Mouse (Mus musculus): Measurements from ENCODE around the gene Esp3. TPM values are rescaled to one million over a fixed set of nuclear protein-coding genes. Genes with fewer than 3 reads are reported as not detected.
"Not testable (repeated sequence)": the region's sequence is repeated elsewhere in the genome, so short reads cannot be mapped to it uniquely, and the experiment has no call there.

Esp3 gene
- not detected in 2 replicates for polyA plus RNA-seq (2015; fragmentation: Nextera tagmentation; extraction: Ambion mirVana)

DNA sequence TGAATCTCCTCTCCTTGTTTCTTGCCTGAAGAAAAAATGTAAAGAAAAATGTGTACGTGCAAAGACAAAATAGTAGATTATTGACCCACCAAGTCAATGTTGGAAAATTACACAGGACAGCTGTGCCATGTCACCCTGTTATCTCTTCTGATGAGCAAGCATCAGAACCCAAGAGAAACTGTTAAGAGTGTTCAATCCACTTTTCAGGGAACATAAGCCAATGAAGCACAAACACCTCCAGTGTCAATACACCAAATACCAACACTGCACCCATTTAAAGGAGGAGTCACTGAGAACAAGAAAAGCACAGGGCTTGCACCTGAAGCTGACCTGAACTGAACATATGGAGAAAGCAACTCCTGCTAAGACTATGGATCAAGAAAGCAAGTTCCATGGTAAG is at the start of gene Esp3:
Esp3 (plus strand) TSS at position 301 of the 400 bp plus-strand sequence.
- not testable (repeated sequence) for H3K4me1 ChIP-seq; H3K27me3 ChIP-seq (replicated peaks); H3K9ac ChIP-seq; ATAC-seq (ENCODE audit: insufficient read depth, low FRiP score, low read depth); H3K9me3 ChIP-seq; H3K4me2 ChIP-seq; H3K36me3 ChIP-seq; H3K27ac ChIP-seq; H3K4me3 ChIP-seq (replicated peaks)
- WGBS, result 74% methylated on average over 1 of the region's 1 CpGs

DNA sequence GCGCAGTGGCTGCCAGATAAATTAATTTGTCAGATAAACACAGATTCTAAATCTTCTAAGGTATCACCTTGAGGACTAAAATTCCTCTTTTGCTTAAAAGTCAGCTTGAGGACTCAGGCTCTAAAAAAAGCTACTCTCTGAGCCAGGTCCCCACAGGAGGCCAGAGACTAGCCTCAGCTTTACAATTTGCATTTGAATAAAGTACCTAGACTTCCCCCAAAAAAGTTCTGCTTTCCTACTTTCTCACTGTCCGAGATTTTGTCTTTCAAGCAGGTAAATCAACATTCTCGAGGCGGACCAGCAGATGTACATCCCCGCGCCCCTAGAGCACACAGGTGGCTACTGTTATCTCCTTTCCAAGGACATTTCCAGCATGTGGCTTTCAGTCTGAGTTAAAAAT is 48.0 kb upstream of the Esp3 start:
- not testable (repeated sequence) for H3K4me1 ChIP-seq; H3K27ac ChIP-seq; H3K36me3 ChIP-seq; ATAC-seq (ENCODE audit: insufficient read depth, low FRiP score, low read depth); H3K9me3 ChIP-seq; H3K27me3 ChIP-seq (replicated peaks); H3K9ac ChIP-seq; H3K4me2 ChIP-seq; H3K4me3 ChIP-seq (replicated peaks)
- 49% methylated on average over 6 of the region's 6 CpGs for WGBS

DNA sequence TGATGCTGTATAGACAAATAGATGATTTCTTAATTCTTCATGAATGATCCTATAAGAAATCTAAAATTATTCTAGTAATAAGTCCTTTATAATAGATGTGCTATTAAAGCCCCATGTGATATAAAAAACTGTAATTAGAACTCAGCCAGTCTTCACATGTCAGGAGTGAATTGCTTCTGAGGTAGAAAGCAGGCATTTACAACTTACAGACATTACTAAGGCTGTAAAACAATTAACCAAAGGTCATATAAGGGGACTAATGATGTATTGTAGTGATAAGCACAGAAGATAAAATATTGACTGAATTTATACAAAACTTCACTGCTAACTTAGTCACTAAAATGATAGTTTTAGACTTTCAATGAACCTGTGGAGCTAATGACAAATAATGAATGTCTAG is 40.6 kb upstream of the Esp3 start:
- no peak overlapping the region for H3K27ac ChIP-seq
- H3K4me1 ChIP-seq, result no peaks in the 10 kb centered on the region
- ATAC-seq (ENCODE audit: insufficient read depth, low FRiP score, low read depth), result no peak
- H3K9me3 ChIP-seq, result no peaks in the 10 kb centered on the region
- no peak overlapping the region for H3K4me3 ChIP-seq (replicated peaks)
- no peaks in the 10 kb centered on the region for H3K36me3 ChIP-seq
- no peak overlapping the region for H3K4me2 ChIP-seq
- no peaks in the 10 kb centered on the region for H3K27me3 ChIP-seq (replicated peaks)
- no peak overlapping the region for H3K9ac ChIP-seq

DNA sequence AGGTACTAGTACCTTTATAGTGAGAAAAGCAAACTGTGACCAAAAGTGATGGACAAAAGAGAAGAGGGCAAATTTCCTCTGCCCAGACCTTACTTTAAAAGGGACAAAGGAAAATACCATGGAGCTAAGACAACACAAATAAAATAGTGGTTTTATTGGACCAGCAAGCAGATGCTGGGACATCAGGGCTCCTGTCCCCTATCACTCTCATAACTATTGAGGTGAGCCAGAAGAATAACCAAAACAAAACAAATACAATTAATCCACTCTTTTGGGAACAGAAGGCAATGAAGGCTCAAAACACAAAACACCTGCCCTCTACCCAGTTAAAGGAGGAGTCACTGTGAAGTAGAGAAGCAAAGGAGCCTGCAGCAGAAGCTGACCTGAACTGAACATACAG is 33.6 kb upstream of the Esp3 start, which contains the start of gene Esp4:
Esp4 (plus strand) TSS at position 301 of the 400 bp plus-strand sequence.
- H3K4me1 ChIP-seq, result no peaks in the 10 kb centered on the region
- no peak within 1 kb of the TSS for H3K27ac ChIP-seq
- no peak within 1 kb of the TSS for H3K4me2 ChIP-seq
- H3K36me3 ChIP-seq, result no peaks in the 10 kb centered on the region
- no peak for ATAC-seq (ENCODE audit: insufficient read depth, low FRiP score, low read depth)
- H3K4me3 ChIP-seq (replicated peaks), result no peak within 1 kb of the TSS
- no peak within 1 kb of the TSS for H3K9ac ChIP-seq
- H3K9me3 ChIP-seq, result no peaks in the 10 kb centered on the region
- H3K27me3 ChIP-seq (replicated peaks), result no peaks in the 10 kb centered on the region

DNA sequence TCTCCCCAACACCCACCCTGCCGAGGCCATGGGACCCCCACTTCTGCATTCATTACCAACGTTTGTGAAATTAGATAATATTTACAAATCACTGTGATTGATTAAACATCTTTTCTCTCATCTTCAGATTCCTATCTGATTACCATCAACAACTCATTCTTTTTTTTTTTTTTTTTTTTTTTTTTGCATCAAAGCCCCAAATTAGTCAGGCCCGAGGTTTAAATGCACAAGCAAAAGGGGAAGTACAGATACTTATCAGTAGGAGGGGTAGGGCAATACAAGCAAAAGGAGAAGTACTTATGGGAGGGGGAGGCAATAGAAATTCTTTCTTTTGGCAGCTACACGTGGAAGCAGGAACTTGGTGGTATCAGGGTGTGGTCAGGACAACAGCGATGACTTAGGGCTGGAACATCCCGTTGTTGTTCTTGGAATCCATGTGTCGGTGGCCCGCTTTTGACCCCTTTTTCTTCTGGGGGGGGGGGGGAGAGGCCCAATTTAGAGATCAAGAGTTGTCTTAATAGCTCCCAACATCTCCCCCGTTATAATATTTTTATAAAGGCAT is 30.3 kb downstream of the Esp3 start:
- H3K4me1 ChIP-seq; ATAC-seq (ENCODE audit: insufficient read depth, low FRiP score, low read depth); H3K4me2 ChIP-seq; H3K4me3 ChIP-seq (replicated peaks); H3K27me3 ChIP-seq (replicated peaks); H3K27ac ChIP-seq; H3K36me3 ChIP-seq; H3K9ac ChIP-seq; H3K9me3 ChIP-seq: not testable (repeated sequence)
- WGBS, result 69% methylated on average over 9 of the region's 9 CpGs

DNA sequence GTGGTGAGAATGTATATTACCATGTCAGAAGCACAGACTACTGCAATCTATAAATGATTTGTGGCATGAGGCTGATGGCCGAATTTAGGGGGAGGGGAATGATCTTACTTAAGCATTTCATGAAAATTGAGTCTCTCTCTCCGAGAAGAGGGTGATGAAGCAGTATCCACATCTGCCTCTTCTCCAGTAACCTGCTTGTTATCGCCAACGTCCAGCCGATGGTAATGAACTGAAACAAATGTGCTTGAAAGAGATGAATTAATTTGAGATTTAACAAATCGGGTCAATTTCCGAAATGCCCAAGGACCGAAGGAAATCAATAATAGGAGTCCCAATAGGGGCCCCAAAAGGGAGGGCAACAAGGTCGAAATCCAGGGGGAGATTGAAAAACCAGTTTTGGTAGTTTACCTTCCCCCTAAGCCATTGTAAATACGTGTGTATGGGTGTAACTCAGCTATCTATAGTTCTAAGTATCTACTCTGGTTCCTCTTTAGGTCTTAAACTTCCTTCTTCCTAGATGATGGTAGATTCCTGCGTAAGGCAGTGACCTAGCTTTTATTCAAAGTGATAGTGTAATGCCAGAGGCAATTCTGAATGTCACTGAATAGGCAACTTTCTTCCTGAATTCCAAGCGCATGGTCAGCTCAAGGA is 31.4 kb downstream of the Esp3 start:
- not testable (repeated sequence) for H3K9ac ChIP-seq; H3K9me3 ChIP-seq; H3K4me3 ChIP-seq (replicated peaks); H3K4me2 ChIP-seq; H3K36me3 ChIP-seq; ATAC-seq (ENCODE audit: insufficient read depth, low FRiP score, low read depth); H3K4me1 ChIP-seq; H3K27ac ChIP-seq; H3K27me3 ChIP-seq (replicated peaks)
- WGBS, result 75% methylated on average over 12 of the region's 12 CpGs

Other genes with a start within 250 kb of the Esp3 start
- 0.37 and 0.39 TPM in 2 replicates for gene Esp8, start 112.1 kb upstream of the Esp3 start, polyA plus RNA-seq (2015; fragmentation: Nextera tagmentation; extraction: Ambion mirVana)
- not detected in 2 replicates for gene Esp6, start 70.6 kb upstream of the Esp3 start, polyA plus RNA-seq (2015; fragmentation: Nextera tagmentation; extraction: Ambion mirVana)
- not detected in 2 replicates for gene Esp4, start 33.5 kb upstream of the Esp3 start, polyA plus RNA-seq (2015; fragmentation: Nextera tagmentation; extraction: Ambion mirVana)
- gene Esp1, start 95.0 kb downstream of the Esp3 start, polyA plus RNA-seq (2015; fragmentation: Nextera tagmentation; extraction: Ambion mirVana), result not detected in 2 replicates
- not detected in 2 replicates for gene Crisp2, start 174.9 kb downstream of the Esp3 start, polyA plus RNA-seq (2015; fragmentation: Nextera tagmentation; extraction: Ambion mirVana)
- 7.1 and 16.6 TPM in 2 replicates for gene Rhag, start 179.1 kb downstream of the Esp3 start, polyA plus RNA-seq (2015; fragmentation: Nextera tagmentation; extraction: Ambion mirVana)
- gene 9130008F23Rik, start 248.5 kb downstream of the Esp3 start, polyA plus RNA-seq (2015; fragmentation: Nextera tagmentation; extraction: Ambion mirVana), result 4.6 and 5.4 TPM in 2 replicates